Mouse (Mus musculus) monocyte, adult 5-6 weeks (primary cell): ENCODE measurements around the gene Sbf2. TPM values are rescaled to one million over a fixed set of nuclear protein-coding genes. Genes with fewer than 3 reads are reported as not detected.

Source experiments
- ATAC-seq: fragments of 153-309, 156-312 bp; replicated peaks from 2 replicates; pipeline ENCODE4 v1.8.0; 2017; ENCODE audit warnings: mild to moderate bottlenecking; ENCODE audit not compliant: low TSS enrichment, insufficient number of reproducible peaks, severe bottlenecking, poor library complexity, low FRiP score
- total RNA-seq: library from RNA; stranded (forward); fragments of 200-1000, 200-491, 200-594 nt; gene quantifications from 3 replicates; pipeline ENCODE4 v1.2.3, GENCODE M21; 2017

Sbf2 gene
- total RNA-seq, 1 experiment from 2014 or later: 9.9 TPM

GRCm38 (mm10) chr7:110485051-110485450 lies 129.7 kb downstream of the Sbf2 start:
- no peak for ATAC-seq

GRCm38 (mm10) chr7:110470987-110471386 lies 143.7 kb downstream of the Sbf2 start:
- ATAC-seq: no peak

- no peak for ATAC-seq
Measured at GRCm38 (mm10) chr7:110463471-110463870, 151.3 kb downstream of the Sbf2 start.

- peak; percentile 75; the same call in 1 of the 2 replicates for ATAC-seq
Measured at GRCm38 (mm10) chr7:110432301-110432700, 182.4 kb downstream of the Sbf2 start.

- no peak for ATAC-seq
Measured at GRCm38 (mm10) chr7:110416318-110416717, 198.4 kb downstream of the Sbf2 start.

GRCm38 (mm10) chr7:110414276-110414675 lies 200.4 kb downstream of the Sbf2 start:
- no peak for ATAC-seq

- ATAC-seq: no peak
Measured at GRCm38 (mm10) chr7:110402092-110402491, 212.6 kb downstream of the Sbf2 start.

GRCm38 (mm10) chr7:110392576-110392975 lies 222.1 kb downstream of the Sbf2 start:
- no peak for ATAC-seq

GRCm38 (mm10) chr7:110391632-110392031 lies 223.1 kb downstream of the Sbf2 start:
- ATAC-seq: no peak

GRCm38 (mm10) chr7:110388889-110389288 lies 225.8 kb downstream of the Sbf2 start:
- ATAC-seq: 0 out of 2 replicates have a peak, but pooled peaks have one; percentile 56

GRCm38 (mm10) chr7:110387565-110387964 lies 227.2 kb downstream of the Sbf2 start:
- no peak for ATAC-seq

GRCm38 (mm10) chr7:110385482-110385881 lies 229.2 kb downstream of the Sbf2 start:
- ATAC-seq: no peak

GRCm38 (mm10) chr7:110384343-110384742 lies 230.4 kb downstream of the Sbf2 start:
- no peak for ATAC-seq

GRCm38 (mm10) chr7:110381625-110382024 lies 233.1 kb downstream of the Sbf2 start:
- no peak for ATAC-seq

GRCm38 (mm10) chr7:110379335-110379914 lies 235.3 kb downstream of the Sbf2 start:
- peak; percentile 31; the same call in 1 of the 2 replicates for ATAC-seq

- no peak for ATAC-seq
Measured at GRCm38 (mm10) chr7:110372529-110372928, 242.2 kb downstream of the Sbf2 start.

GRCm38 (mm10) chr7:110362005-110362404 lies 252.7 kb downstream of the Sbf2 start:
- no peak for ATAC-seq

GRCm38 (mm10) chr7:110361516-110361915 lies 253.2 kb downstream of the Sbf2 start:
- no peak for ATAC-seq

- ATAC-seq: no peak
Measured at GRCm38 (mm10) chr7:110359391-110359790, 255.3 kb downstream of the Sbf2 start.

GRCm38 (mm10) chr7:110353971-110354370 lies 260.8 kb downstream of the Sbf2 start:
- no peak for ATAC-seq

- no peak for ATAC-seq
Measured at GRCm38 (mm10) chr7:110347250-110347649, 267.5 kb downstream of the Sbf2 start.
